8 mouse cellular contexts compared by ENCODE assay signal in the genomic region with DNA sequence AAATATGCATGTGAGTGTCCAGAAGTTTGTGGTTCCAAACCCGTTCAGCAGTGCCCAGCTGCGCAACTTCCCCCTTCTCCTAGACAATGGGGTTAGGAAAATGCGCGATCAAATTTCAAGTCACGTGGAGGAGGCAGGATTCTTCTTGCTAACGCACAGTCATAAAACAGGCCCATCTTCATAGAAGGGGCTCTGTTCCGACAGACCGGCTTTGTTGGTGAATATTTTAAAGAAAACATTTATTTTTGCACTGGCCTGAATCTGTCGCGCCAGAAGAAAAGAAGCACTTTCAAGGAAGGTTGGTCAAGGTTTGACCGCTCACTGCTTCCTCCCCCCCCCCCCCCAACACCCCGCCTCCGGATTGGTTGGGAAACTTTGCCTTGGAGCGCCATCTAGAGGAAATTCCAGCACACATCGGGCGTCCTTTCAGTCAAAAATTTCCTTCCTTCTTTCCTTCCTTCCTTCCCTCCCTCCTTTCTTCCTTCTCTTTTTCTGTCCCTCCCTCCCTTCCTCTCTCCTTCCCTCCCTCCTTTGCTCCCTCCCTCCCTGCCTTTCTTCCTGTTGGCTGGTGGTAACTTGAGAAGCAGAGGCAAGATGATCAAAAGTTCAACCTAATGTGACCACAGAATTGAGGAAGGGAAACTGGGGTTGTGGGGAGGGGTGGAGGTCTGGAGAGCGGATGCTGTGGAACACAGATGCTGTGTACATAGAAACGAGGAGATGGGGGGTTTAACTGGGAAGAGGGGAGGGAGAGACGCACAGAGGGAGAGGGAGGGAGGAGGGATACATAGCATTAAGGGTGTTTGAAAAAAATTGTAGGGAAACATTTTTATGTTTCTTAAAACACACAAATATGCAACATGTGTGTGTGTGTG.
DNase-seq lines count a peak whose midpoint lies in the region; ATAC-seq lines count a peak whose summit lies in the region.

No protein-coding gene starts in this region.

- no peaks in the 10 kb centered on the region for H3K36me3 ChIP-seq in embryonic facial prominence, embryonic 12.5 days
- no peaks in the 10 kb centered on the region for H3K36me3 ChIP-seq in heart, embryonic 10.5 days
- no peaks in the 10 kb centered on the region for H3K36me3 ChIP-seq in kidney, embryonic 14.5 days (ENCODE audit: control insufficient read depth, insufficient read depth, low read length)
- H3K36me3 ChIP-seq in limb, embryonic 15.5 days = no peaks in the 10 kb centered on the region
- H3K36me3 ChIP-seq in midbrain, embryonic 16.5 days (ENCODE audit: control insufficient read depth, insufficient read depth, low read length) = no peaks in the 10 kb centered on the region
- no peaks in the 10 kb centered on the region for H3K36me3 ChIP-seq in stomach, embryonic 16.5 days (ENCODE audit: control insufficient read depth, insufficient read depth, low read length)

- H3K9ac ChIP-seq in embryonic facial prominence, embryonic 12.5 days = peak overlapping the region; percentile 30; the same call in 1 of the 2 replicates
- peak overlapping the region; percentile 45 for H3K9ac ChIP-seq in kidney, embryonic 14.5 days (ENCODE audit: low read depth, low read length)
- H3K9ac ChIP-seq in limb, embryonic 15.5 days = no peak overlapping the region; the same call in 1 of the 2 replicates
- peak overlapping the region; percentile 53; the same call in 1 of the 2 replicates for H3K9ac ChIP-seq in midbrain, embryonic 16.5 days (ENCODE audit: low read depth, low read length)
- H3K9ac ChIP-seq in stomach, embryonic 16.5 days (ENCODE audit: low read length) = peak overlapping the region; percentile 62

- no peaks in the 10 kb centered on the region for H3K27me3 ChIP-seq in embryonic facial prominence, embryonic 12.5 days
- no peaks in the 10 kb centered on the region for H3K27me3 ChIP-seq in heart, embryonic 10.5 days (ENCODE audit: insufficient read depth, poor library complexity, severe bottlenecking)
- H3K27me3 ChIP-seq in kidney, embryonic 14.5 days (ENCODE audit: control insufficient read depth, insufficient read depth, low read length) = no peaks in the 10 kb centered on the region
- H3K27me3 ChIP-seq in limb, embryonic 15.5 days = no peaks in the 10 kb centered on the region
- H3K27me3 ChIP-seq in midbrain, embryonic 16.5 days (ENCODE audit: control insufficient read depth, insufficient read depth, low read depth, low read length) = no peaks in the 10 kb centered on the region
- H3K27me3 ChIP-seq in stomach, embryonic 16.5 days (ENCODE audit: control insufficient read depth, insufficient read depth, low read length) = no peaks in the 10 kb centered on the region

- H3K4me3 ChIP-seq in embryonic facial prominence, embryonic 12.5 days = peak overlapping the region; percentile 33
- peak overlapping the region; percentile 56 for H3K4me3 ChIP-seq in heart, embryonic 10.5 days
- H3K4me3 ChIP-seq in kidney, embryonic 14.5 days (ENCODE audit: low read length) = peak overlapping the region; percentile 33
- peak overlapping the region; percentile 43 for H3K4me3 ChIP-seq in limb, embryonic 15.5 days
- H3K4me3 ChIP-seq in midbrain, embryonic 16.5 days (ENCODE audit: low read depth, low read length) = peak overlapping the region; percentile 42
- H3K4me3 ChIP-seq in stomach, embryonic 16.5 days (replicated peaks; ENCODE audit: low read length) = peak overlapping the region; percentile 47

- WGBS in embryonic facial prominence, embryonic 12.5 days = 1% methylated on average over 19 of the region's 19 CpGs
- WGBS in heart, embryonic 10.5 days = 4% methylated on average over 19 of the region's 19 CpGs
- under 1% methylated on average over 19 of the region's 19 CpGs for WGBS in kidney, embryonic 14.5 days
- under 1% methylated on average over 19 of the region's 19 CpGs for WGBS in limb, embryonic 15.5 days
- WGBS in midbrain, embryonic 16.5 days = 4% methylated on average over 19 of the region's 19 CpGs
- under 1% methylated on average over 19 of the region's 19 CpGs for WGBS in stomach, embryonic 16.5 days

- peak; percentile 68 to 76 for DNase-seq in B cell, adult 2 months
- DNase-seq in adrenal gland, postnatal 25 days = peak; percentile 54
- peak; percentile 91 for DNase-seq in heart, embryonic 10.5 days (ENCODE audit: low spot score)

- peaks cover 5% of the 10 kb centered on the region; the same call in 1 of the 2 replicates for H3K4me1 ChIP-seq in embryonic facial prominence, embryonic 12.5 days
- H3K4me1 ChIP-seq in heart, embryonic 10.5 days = peaks cover 19% of the 10 kb centered on the region
- peaks cover 21% of the 10 kb centered on the region; the same call in 1 of the 2 replicates for H3K4me1 ChIP-seq in kidney, embryonic 14.5 days (ENCODE audit: control insufficient read depth, insufficient read depth, low read length)
- peaks cover 7% of the 10 kb centered on the region; the same call in 1 of the 2 replicates for H3K4me1 ChIP-seq in limb, embryonic 15.5 days
- peaks cover 15% of the 10 kb centered on the region for H3K4me1 ChIP-seq in midbrain, embryonic 16.5 days (ENCODE audit: control insufficient read depth, insufficient read depth, low read length)
- peaks cover 8% of the 10 kb centered on the region; the same call in 1 of the 2 replicates for H3K4me1 ChIP-seq in stomach, embryonic 16.5 days (ENCODE audit: control insufficient read depth, insufficient read depth, low read length)

- no peaks in the 10 kb centered on the region for H3K9me3 ChIP-seq in embryonic facial prominence, embryonic 12.5 days
- no peaks in the 10 kb centered on the region for H3K9me3 ChIP-seq in heart, embryonic 10.5 days
- H3K9me3 ChIP-seq in kidney, embryonic 14.5 days (ENCODE audit: control insufficient read depth, low read length) = no peaks in the 10 kb centered on the region
- no peaks in the 10 kb centered on the region for H3K9me3 ChIP-seq in limb, embryonic 15.5 days
- no peaks in the 10 kb centered on the region for H3K9me3 ChIP-seq in midbrain, embryonic 16.5 days (replicated peaks; ENCODE audit: control insufficient read depth, low read length, poor library complexity, severe bottlenecking)
- no peaks in the 10 kb centered on the region for H3K9me3 ChIP-seq in stomach, embryonic 16.5 days (replicated peaks; ENCODE audit: control insufficient read depth, low read length)

- ATAC-seq in embryonic facial prominence, embryonic 12.5 days (ENCODE audit: insufficient number of reproducible peaks, insufficient read depth, low FRiP score, low TSS enrichment) = peak; percentile 94
- peak; percentile 90 for ATAC-seq in kidney, embryonic 14.5 days (ENCODE audit: low FRiP score, low TSS enrichment)
- ATAC-seq in limb, embryonic 15.5 days (ENCODE audit: insufficient number of reproducible peaks, low FRiP score, low TSS enrichment, low read depth) = peak; percentile 82
- ATAC-seq in midbrain, embryonic 16.5 days = peak; percentile 92
- ATAC-seq in stomach, embryonic 16.5 days (ENCODE audit: insufficient read depth, low FRiP score) = peak; percentile 93

- H3K4me2 ChIP-seq in embryonic facial prominence, embryonic 12.5 days (replicated peaks) = peak overlapping the region; percentile 40
- peak overlapping the region; percentile 43 for H3K4me2 ChIP-seq in kidney, embryonic 14.5 days (replicated peaks; ENCODE audit: low read depth, low read length)
- H3K4me2 ChIP-seq in limb, embryonic 15.5 days = peak overlapping the region; percentile 46
- peak overlapping the region; percentile 60 for H3K4me2 ChIP-seq in midbrain, embryonic 16.5 days (ENCODE audit: low read length)
- peak overlapping the region; percentile 60 for H3K4me2 ChIP-seq in stomach, embryonic 16.5 days (ENCODE audit: low read depth, low read length)

- peak overlapping the region; percentile 80 for H3K27ac ChIP-seq in embryonic facial prominence, embryonic 12.5 days
- H3K27ac ChIP-seq in heart, embryonic 10.5 days = peak overlapping the region; percentile 89
- H3K27ac ChIP-seq in kidney, embryonic 14.5 days (ENCODE audit: low read depth, low read length) = peak overlapping the region; percentile 83
- peak overlapping the region; percentile 68 for H3K27ac ChIP-seq in limb, embryonic 15.5 days
- peak overlapping the region; percentile 81 for H3K27ac ChIP-seq in midbrain, embryonic 16.5 days (ENCODE audit: low read length)
- peak overlapping the region; percentile 76 for H3K27ac ChIP-seq in stomach, embryonic 16.5 days (ENCODE audit: low read length)

Comparison
In these comparisons a context has a peak if more than half of its experiments do, and no peak if none do; other contexts are left out.
1. Peak in every context shown above with its lines: DNase-seq, ATAC-seq, H3K4me3 ChIP-seq and H3K27ac ChIP-seq.